Mouse (Mus musculus): Measurements from ENCODE around the gene Tuba1a.

Gene Tuba1a

GRCm38 (mm10) chr15:98953401-98954356 lies at the start of gene Tuba1a, which contains the start of gene Gm49450:
Gene Tuba1a (minus strand): TSS chr15:98953703.
Gene Gm49450 (minus strand): TSS chr15:98953551.
- in situ Hi-C loops (cut with MboI, MseI): no loop called here

DNA sequence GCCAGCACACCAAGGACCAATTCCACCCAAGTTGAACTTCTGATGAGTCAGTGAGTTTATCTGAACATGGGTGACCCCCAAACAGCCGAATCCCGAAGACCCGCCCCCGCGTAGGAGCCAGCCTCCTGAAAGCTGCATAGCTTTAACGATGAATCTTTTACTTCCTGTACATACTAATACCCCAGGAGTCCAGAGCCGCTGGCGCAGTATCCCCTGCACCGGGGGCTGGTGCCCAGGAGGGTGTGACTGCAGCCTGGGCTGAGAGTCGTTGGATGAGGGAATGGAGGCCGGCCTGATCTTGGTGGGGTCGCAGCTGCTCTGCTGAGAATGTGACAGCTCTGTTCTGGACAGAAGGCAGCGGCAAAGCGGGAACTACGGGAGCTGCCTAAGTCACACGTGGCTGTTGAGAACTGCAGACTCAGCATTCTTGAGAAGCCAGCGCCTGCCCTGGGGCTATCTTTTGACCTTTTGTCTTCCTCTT lies 48.0 kb upstream of the Tuba1a start:
- in situ Hi-C loops (cut with MboI, MseI): loop anchor here (5.0 kb wide), 1 partner anchor 99 kb away; no protein-coding TSS in a partner anchor

GRCm38 (mm10) chr15:99000535-99001283 lies 47.2 kb upstream of the Tuba1a start:
- in situ Hi-C loops (cut with MboI, MseI): loop anchor here (5.0 kb wide), 1 partner anchor 98 kb away; no protein-coding TSS in a partner anchor

DNA sequence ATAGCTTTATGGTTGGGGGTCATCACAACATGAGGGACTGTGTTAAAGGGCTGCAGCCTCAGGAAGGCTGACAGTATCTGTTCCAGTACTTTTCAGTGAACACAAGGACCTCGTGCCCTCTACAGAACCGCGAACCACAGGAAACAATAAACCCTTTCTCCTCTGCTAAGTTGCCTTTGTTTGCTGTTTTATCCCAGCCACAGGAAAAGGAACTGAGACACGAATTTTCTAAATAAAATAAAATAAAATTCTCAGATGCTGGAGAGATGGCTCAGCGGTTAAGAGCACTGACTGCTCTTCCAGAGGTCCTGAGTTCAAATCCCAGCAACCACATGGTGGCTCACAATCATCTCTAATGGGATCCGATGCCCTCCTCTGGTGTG lies 45.3 kb upstream of the Tuba1a start:
- in situ Hi-C loops (cut with MboI, MseI): no loop called here

- in situ Hi-C loops (cut with MboI, MseI): no loop called here
These were observed 44.7 kb upstream of the Tuba1a start for GRCm38 (mm10) chr15:98997938-98998774.

DNA sequence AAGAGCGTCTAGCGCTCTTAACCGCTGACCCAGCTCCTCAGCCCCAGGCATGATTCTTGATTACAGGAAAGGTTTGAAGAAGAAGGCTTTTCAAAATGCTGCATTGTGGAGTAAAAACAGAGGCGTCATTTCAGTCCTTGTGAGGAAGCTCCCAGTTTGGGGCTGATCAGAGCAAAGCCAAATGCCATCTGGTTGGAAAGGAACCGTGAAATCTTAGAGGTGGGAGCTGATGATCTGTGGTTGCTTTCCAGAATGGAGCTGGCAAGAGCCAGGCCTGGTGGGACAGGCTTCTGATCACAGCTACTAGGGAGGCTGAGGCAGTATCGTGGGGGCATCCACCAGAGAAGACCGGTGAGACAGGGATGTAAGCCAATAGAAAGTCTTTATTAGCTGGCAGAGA lies 43.3 kb upstream of the Tuba1a start:
- in situ Hi-C loops (cut with MboI, MseI): no loop called here

DNA sequence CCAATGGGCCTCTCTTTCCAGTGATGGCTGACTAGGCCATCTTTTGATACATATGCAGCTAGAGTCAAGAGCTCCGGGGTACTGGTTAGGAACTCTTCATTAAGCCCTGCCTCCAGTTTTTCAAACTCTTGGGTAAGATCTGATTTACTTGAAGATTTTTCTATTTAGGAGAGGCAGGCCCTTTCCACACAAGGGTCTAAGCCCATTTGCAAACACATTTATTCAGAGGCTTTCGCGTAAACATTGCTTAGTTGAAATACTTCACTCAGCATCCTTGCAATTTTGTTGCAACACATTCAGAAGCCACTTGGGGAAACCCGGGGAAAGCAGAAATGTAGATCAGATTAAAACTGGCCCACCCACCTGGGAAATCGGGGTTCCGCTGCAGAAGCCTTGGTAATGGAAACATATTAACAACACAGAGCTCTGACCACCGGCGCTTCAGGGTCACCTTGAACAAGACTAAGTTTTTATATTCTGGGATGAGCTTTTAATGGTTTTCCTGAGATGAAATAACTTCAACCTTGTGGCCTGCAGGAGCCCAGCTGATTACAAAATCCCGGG lies 41.5 kb upstream of the Tuba1a start:
- in situ Hi-C loops (cut with MboI, MseI): no loop called here

GRCm38 (mm10) chr15:98993865-98994264 lies 40.4 kb upstream of the Tuba1a start:
- in situ Hi-C loops (cut with MboI, MseI): no loop called here

DNA sequence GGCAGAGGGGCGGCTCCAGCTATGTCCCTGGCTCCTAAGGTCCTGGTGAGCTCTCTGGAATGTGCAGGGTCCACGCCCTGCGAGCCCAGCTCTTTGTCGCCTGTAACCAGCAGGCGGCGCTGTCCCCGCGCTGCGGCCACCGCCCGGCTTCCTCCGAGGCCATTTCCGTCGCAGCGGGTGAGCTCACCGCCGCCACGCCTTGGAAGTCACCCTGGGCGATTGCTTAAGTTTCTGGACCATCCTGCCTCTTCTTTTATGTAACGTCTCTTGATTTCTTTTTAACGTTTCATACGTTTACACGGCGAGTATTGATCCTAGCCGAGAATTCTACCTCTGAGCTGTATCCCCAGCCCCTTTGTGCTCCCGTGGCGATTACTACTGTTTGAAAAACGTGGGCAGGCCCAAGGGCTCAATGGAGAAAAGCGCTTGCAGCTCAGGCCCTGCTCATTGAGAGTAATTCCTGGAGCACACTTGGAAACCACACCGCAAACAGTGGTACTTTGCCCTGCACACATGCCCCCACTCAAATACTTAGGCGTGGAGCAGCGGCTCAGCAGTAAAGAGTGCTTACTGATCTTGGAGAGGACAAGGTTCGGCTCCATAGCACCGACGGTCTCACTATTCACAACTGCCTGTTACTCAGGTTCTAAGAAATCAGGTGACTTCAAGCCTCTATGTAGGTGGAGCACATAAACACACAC lies 39.7 kb upstream of the Tuba1a start:
- in situ Hi-C loops (cut with MboI, MseI): no loop called here

GRCm38 (mm10) chr15:98992086-98992912 lies 38.8 kb upstream of the Tuba1a start:
- in situ Hi-C loops (cut with MboI, MseI): no loop called here

GRCm38 (mm10) chr15:98991540-98992050 lies 38.1 kb upstream of the Tuba1a start:
- in situ Hi-C loops (cut with MboI, MseI): no loop called here

- in situ Hi-C loops (cut with MboI, MseI): no loop called here
These were observed 37.4 kb upstream of the Tuba1a start for GRCm38 (mm10) chr15:98990669-98991539.

- in situ Hi-C loops (cut with MboI, MseI): no loop called here
These were observed 36.4 kb upstream of the Tuba1a start for GRCm38 (mm10) chr15:98989701-98990430.

GRCm38 (mm10) chr15:98988787-98989186 lies 35.3 kb upstream of the Tuba1a start:
- in situ Hi-C loops (cut with MboI, MseI): no loop called here

DNA sequence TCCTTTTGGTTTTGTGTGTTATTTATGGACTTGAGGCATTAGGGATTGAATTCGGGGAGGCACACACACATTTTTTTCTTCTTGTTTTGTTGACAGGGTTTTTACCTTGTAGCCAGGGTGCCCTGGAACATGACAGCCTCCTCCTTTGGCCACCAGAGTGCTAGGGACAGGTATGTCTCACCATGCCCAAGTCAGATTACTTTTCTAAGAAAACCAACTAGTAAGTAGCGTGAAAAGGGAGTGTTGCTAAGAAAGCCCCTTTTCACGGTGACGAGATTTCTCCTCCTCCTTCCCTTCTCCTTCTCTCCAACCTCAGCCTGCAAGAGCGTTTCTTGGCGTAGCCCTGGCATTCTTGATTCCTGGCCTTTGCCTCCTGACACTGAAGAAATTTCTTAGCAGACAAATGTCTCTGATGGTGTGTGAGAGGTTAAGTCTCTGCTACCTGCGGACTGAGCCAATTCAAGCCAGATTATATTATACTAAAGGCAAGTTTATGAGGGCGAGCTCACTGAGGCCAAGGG lies 34.2 kb upstream of the Tuba1a start:
- in situ Hi-C loops (cut with MboI, MseI): no loop called here

- in situ Hi-C loops (cut with MboI, MseI): no loop called here
These were observed 33.7 kb upstream of the Tuba1a start for GRCm38 (mm10) chr15:98987077-98987630.
